Mouse (Mus musculus): ENCODE data around the gene Cma2. TPM values are rescaled to one million over a fixed set of nuclear protein-coding genes. Genes with fewer than 3 reads are reported as not detected.

The Cma2 gene
- total and polyA plus RNA-seq, 3 experiments: not detected

DNA sequence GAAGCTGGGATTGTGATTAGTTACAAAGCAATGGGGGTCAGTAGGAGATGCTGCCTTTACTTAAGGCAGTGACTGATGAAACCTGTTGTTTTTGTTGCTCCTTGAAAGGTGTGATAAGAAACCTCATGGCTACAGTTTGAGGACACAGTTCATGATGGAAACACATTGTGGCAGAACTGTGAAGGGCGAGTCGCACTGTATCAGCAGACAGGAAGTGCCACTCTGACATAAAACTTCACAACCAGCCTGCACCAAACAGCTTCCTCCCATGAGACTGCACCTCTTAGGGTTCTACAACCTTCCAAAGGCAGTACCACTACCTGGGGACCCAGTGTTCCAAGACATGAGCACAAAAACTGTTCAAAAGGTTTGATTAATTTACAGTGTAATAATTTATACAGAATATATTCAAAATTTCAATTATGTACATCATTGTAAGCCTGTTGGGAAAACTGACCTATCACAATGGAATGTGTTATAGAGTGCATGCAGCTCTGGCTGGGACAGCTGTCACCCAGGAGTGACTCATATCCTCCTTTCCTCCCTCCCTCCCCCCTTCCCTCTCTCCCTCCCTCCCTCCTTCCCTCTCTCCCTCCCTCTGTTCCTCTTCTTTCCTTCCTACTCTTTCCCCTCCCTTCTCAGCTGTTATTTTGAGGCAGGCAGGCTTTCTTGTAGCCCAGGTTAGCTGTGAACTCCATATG, 4.4 kb upstream of the Cma2 start:
- H3K27ac ChIP-seq (ENCODE audit: control insufficient read depth, low read depth, low read length): no peak overlapping the region
- H3K36me3 ChIP-seq (ENCODE audit: control insufficient read depth in 1 of 2, insufficient read depth in 2 of 2, low read length in 2 of 2): no peaks in the 10 kb centered on the region
- no peaks in the 10 kb centered on the region for H3K9me3 ChIP-seq (replicated peaks; ENCODE audit: insufficient read depth, low read length)
- H3K27me3 ChIP-seq (ENCODE audit: control insufficient read depth in 1 of 2, insufficient read depth in 2 of 2, low read length in 2 of 2): peaks cover 29 to 37% of the 10 kb centered on the region in 2 experiments
- H3K9ac ChIP-seq (ENCODE audit: control insufficient read depth, low read depth, low read length, poor library complexity, severe bottlenecking): no peak overlapping the region
- H3K4me1 ChIP-seq (ENCODE audit: control insufficient read depth in 1 of 2, insufficient read depth in 2 of 2, low read length in 2 of 2): peaks cover 0 to 5% of the 10 kb centered on the region in 2 experiments; a peak in 1 of 4 replicates
- H3K4me3 ChIP-seq (ENCODE audit: control insufficient read depth in 1 of 2, insufficient read depth in 1 of 2, low read depth in 2 of 2, low read length in 2 of 2): no peak overlapping the region
- TF ChIP-seq CHD1 (IDR thresholded peaks at IDR 0.05; ENCODE audit: low read depth, low read length) (no peak), ZMIZ1 (IDR thresholded peaks at IDR 0.05; ENCODE audit: low read depth, low read length) (no peak), ZNF384 (IDR thresholded peaks at IDR 0.05; ENCODE audit: low read depth, low read length) (no peak), TBP (IDR thresholded peaks at IDR 0.05; ENCODE audit: low read depth, low read length) (no peak), CTCF (IDR thresholded peaks at IDR 0.05 in 2 of 3, conservative IDR thresholded peaks at IDR 0.05 in 1 of 3; ENCODE audit: control insufficient read depth in 1 of 3, insufficient read depth in 1 of 3, low read depth in 2 of 3, low read length in 3 of 3, poor library complexity in 1 of 3, severe bottlenecking in 1 of 3) (no peak), USF1 (IDR thresholded peaks at IDR 0.05; ENCODE audit: low read depth, low read length) (no peak)
- no peak for DNase-seq (ENCODE audit: low read depth, low spot score)
- H3K79me2 ChIP-seq (ENCODE audit: control insufficient read depth, insufficient read depth, low read length, poor library complexity): no peaks in the 10 kb centered on the region

DNA sequence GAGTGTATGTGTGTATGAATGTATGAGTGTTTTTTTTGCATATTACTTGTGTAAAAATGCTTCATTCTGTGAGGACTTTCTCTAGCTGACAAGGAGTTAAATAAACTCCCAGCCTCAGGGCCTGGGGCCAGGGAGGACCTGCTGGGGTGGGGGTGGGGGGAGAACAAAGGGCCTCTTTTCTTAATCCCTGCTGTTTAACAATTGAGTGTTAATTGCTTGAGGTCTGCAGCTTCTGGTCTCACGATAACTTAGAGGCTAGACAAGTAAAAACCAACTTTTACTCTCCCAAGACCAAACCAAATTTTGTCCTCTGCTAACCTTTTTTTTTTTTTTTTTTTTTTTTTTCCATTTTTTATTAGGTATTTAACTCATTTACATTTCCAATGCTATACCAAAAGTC, 12.5 kb downstream of the Cma2 start:
- Histone ChIP-seq H3K79me2 (ENCODE audit: control insufficient read depth, insufficient read depth, low read length, poor library complexity) (no peaks in the 10 kb centered on the region), H3K9me3 (replicated peaks; ENCODE audit: insufficient read depth, low read length) (no peaks in the 10 kb centered on the region), H3K9ac (ENCODE audit: control insufficient read depth, low read depth, low read length, poor library complexity, severe bottlenecking) (no peak overlapping the region), H3K36me3 (ENCODE audit: control insufficient read depth in 1 of 2, insufficient read depth in 2 of 2, low read length in 2 of 2) (no peaks in the 10 kb centered on the region), H3K27me3 (ENCODE audit: control insufficient read depth in 1 of 2, insufficient read depth in 2 of 2, low read length in 2 of 2) (peaks cover 8 to 16% of the 10 kb centered on the region in 2 experiments), H3K4me1 (ENCODE audit: control insufficient read depth in 1 of 2, insufficient read depth in 2 of 2, low read length in 2 of 2) (no peaks in the 10 kb centered on the region), H3K4me3 (ENCODE audit: control insufficient read depth in 1 of 2, insufficient read depth in 1 of 2, low read depth in 2 of 2, low read length in 2 of 2) (no peak overlapping the region), H3K27ac (ENCODE audit: control insufficient read depth, low read depth, low read length) (no peak overlapping the region)
- DNase-seq (ENCODE audit: low read depth, low spot score): no peak
- TF ChIP-seq MEF2A (IDR thresholded peaks at IDR 0.05; ENCODE audit: extremely low read depth, insufficient replicate concordance, low read depth, low read length, poor library complexity, severe bottlenecking) (no peak), ELF1 (IDR thresholded peaks at IDR 0.05; ENCODE audit: low read depth, low read length) (no peak), MYB (IDR thresholded peaks at IDR 0.05; ENCODE audit: low read depth, low read length) (no peak), TCF12 (IDR thresholded peaks at IDR 0.05; ENCODE audit: low read depth, low read length) (no peak), TAL1 (IDR thresholded peaks at IDR 0.05; ENCODE audit: low read length) (no peak), CTCF (IDR thresholded peaks at IDR 0.05 in 2 of 3, conservative IDR thresholded peaks at IDR 0.05 in 1 of 3; ENCODE audit: control insufficient read depth in 1 of 3, insufficient read depth in 1 of 3, low read depth in 2 of 3, low read length in 3 of 3, poor library complexity in 1 of 3, severe bottlenecking in 1 of 3) (no peak), POLR2AphosphoS5 (IDR thresholded peaks at IDR 0.05; ENCODE audit: borderline replicate concordance, low read depth, low read length) (no peak), GATA1 (IDR thresholded peaks at IDR 0.05; ENCODE audit: low read depth, low read length) (no peak), ETS1 (IDR thresholded peaks at IDR 0.05; ENCODE audit: low read depth, low read length) (no peak), UBTF (IDR thresholded peaks at IDR 0.05; ENCODE audit: borderline replicate concordance, insufficient read depth, low read depth, low read length) (no peak), HCFC1 (IDR thresholded peaks at IDR 0.05; ENCODE audit: low read depth, low read length) (no peak), MAZ (IDR thresholded peaks at IDR 0.05; ENCODE audit: low read depth, low read length) (no peak), GABPA (IDR thresholded peaks at IDR 0.05; ENCODE audit: low read depth, low read length) (no peak), BHLHE40 (IDR thresholded peaks at IDR 0.05; ENCODE audit: borderline replicate concordance, low read depth, low read length) (no peak), MYC (IDR thresholded peaks at IDR 0.05; ENCODE audit: low read depth, low read length) (no peak), MAX (IDR thresholded peaks at IDR 0.05; ENCODE audit: low read length) (no peak)

All from MEL (cell line).